Mouse (Mus musculus): ENCODE results near the gene Tle2.

GRCm38 (mm10) chr10:81563481-81563880, 10.9 kb upstream of the Tle2 start:
- no peak for TF ChIP-seq GATA1 (IDR thresholded peaks at IDR 0.05; ENCODE audit: borderline replicate concordance, low read length)
- TF ChIP-seq FLI1 (IDR thresholded peaks at IDR 0.05; ENCODE audit: low read length): no peak
